Mouse (Mus musculus): ENCODE measurements around the gene Ppp2r5e.

DNA sequence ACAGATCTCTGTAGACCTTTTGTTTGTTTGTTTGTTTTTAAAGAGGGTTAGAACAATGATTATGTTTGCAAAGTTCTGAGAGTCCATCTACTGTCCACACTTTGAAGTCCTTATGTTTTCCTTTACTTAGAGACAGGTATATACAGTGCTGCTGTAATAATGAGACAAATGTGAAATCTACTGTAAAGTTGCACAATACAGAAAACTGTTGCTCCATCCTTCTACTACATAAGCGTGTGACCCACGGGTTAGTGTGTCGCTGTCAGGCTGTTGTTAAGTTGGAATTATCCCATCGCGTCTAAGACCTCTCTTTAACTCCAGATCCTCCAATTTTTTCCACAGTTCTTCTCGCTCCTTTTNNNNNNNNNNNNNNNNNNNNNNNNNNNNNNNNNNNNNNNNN lies 142.6 kb downstream of the Ppp2r5e start:
- no peak for TF ChIP-seq CTCF (IDR thresholded peaks at IDR 0.05; ENCODE audit: borderline replicate concordance, insufficient read depth, low read depth, low read length)
- no peak for TF ChIP-seq POLR2A (IDR thresholded peaks at IDR 0.05; ENCODE audit: borderline replicate concordance, insufficient read depth, low read length)

Measured in cerebellum, adult 2 months (tissue).